Mouse (Mus musculus): ENCODE data around the gene Spaca9.

Spaca9 gene

DNA sequence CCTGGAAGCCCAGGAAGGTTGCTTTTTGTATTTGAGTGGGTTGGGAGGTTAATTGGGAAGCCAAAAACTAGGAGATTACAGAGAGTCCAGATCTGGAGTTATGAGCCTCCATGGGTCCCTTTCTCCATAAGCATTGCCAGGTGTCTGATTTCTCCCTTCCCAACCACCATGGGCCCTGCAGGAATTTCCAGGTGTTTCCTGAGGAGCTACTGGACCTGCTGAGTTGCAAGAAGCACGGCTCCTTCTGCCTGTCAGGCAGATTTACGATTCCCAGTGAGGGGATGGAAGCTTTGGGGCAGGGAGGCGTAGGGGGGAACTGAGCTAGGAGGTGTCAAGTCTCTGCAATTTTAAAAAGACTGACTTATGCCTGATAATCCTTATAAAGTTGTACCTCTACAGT, 33.7 kb downstream of the Spaca9 start:
- no peak for DNase-seq (ENCODE audit: low spot score)

DNA sequence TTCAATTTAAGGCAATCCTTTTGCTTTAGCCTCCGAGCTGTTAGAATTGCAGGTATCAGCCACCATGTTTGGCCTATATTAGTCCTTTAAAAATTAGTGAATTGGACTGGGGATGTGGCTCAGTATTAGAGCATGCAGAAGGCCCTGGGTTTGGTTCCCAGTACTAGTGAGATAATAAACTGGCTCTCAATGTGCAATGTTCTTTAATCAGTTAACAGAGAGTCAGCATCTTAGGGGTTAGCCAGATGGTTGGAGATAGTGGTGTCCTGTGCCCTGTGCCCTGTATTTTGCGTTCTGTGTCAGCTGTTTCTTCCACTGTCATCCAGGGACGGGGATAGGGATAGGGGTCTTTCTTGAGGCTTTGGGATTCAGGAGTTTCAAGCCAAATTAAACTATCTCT, 36.6 kb downstream of the Spaca9 start:
- no peak for DNase-seq (ENCODE audit: low spot score)

DNA sequence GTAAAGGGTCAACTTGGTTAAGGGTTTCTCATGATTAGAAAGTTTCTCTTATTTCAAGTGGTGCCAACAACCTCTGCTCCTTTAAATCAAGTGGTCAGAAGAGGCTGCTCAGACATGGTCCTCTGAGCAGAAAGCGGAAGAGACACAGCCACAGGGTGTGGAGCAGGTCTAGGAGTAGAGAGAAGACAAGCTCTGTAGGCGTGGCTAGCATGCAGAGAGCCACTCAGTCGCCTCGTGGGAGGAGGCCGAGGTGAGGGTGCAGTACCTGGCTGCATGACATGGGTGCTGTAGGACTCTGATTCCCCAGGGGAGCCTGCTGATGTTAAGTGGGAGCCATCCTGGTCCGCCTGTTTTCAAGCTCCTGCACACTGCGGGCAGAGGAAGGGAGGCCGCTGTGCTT, 43.3 kb downstream of the Spaca9 start:
- no peak for DNase-seq (ENCODE audit: low spot score)

DNA sequence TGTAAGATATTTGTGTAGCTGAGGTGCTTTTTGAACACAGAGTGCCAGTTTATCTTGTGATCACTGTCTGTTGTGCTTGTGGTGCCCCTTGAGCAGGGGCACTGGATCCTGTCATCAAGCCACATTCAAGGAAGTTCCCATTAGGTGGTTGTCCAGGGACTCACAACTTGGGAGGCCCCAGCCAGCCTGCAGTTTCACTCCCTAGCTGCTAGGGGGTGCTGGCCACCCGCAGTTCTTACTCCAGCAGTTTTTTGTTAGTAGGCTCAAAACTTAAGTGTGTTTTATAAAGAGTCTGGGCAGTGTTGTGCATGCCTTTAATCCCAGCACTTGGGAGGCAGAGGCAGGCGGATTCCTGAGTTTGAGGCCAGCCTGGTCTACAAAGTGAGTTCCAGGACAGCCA, 45.2 kb downstream of the Spaca9 start:
- DNase-seq (ENCODE audit: low spot score): no peak

DNA sequence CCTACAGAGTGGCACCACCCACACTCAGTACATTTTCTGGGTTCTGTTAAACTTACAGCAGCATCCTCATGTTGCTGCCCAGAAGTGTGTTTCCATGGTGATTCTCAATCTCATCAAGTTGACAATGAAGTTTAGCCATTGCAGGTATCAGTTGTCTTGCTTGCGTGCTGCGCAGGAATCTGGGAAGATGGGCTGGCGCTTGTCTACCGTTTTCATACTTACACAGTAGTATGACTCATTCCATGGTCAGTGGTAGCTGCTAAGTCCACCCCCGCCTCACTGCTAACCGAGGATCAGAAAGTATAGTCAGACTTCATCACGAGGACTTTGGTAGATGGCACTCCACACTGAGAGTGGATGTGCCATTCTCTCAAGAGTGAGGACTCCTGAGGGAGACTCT, 46.2 kb downstream of the Spaca9 start:
- no peak for DNase-seq (ENCODE audit: low spot score)

DNA sequence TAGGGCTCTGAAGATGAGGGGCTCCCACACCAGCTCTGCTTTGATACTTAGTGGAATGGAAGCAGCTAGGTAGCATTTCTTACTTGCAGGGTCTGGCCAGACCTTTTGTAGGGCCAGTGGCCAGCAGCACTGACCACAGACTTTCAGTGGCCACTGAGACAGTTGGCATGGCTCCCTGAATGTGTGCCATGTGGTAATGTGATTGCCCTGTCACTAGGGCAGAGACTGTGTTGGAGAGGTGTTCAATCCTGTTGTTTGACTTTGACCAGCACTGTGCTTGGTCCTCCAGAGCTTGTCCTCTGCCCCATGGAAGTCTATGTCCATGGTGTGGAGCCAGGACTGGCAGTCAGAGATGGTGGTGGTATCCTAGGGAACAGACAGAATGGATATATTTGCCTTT, 49.0 kb downstream of the Spaca9 start:
- peak; percentile 76 for DNase-seq (ENCODE audit: low spot score)

DNA sequence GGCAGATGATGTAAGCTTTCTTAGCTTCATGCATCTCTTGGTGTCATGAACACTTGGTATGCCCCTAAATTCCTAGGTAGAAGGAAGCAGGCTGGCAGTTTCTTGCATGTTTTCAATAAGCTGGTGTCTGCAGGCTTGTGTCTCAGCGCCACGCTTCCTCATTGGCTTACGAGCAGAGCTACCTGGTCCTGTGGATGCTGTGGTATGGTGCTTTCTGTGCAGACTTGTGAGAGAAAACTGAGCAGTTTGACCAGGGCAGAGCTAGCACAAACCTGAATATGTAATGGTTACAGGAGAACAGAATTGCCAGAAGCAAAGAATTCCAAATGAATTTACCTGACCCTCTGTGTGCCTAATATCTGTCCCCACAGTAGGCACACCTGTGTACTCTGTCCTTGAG, 56.4 kb downstream of the Spaca9 start:
- no peak for DNase-seq (ENCODE audit: low spot score)
